Mouse (Mus musculus) kidney, embryonic 15.5 days (tissue): ENCODE results near the gene Galt. TPM values are rescaled to one million over a fixed set of nuclear protein-coding genes. Genes with fewer than 3 reads are reported as not detected.

Experiments
- ATAC-seq: fragments of 200-750 bp; cut with Nextera tagmentation; replicated peaks from 2 replicates; pipeline ENCODE4 v1.8.0; 2017; ENCODE audit warnings: moderate TSS enrichment; ENCODE audit not compliant: low FRiP score
- H3K27ac ChIP-seq: fragments of 300-500 bp; sonication (generic); 2 replicates; pipeline ENCODE4 v1.5.1; 2015; ENCODE audit warnings: mild to moderate bottlenecking, inconsistent platforms
- H3K27me3 ChIP-seq: fragments of 300-500 bp; sonication (generic); 2 replicates; pipeline ENCODE4 v1.6.1; 2015; ENCODE audit warnings: inconsistent platforms
- H3K36me3 ChIP-seq: fragments of 300-500 bp; sonication (generic); 2 replicates; pipeline ENCODE4 v1.6.1; 2015; ENCODE audit warnings: inconsistent platforms
- H3K4me1 ChIP-seq: fragments of 300-500 bp; sonication (generic); 2 replicates; pipeline ENCODE4 v1.6.1; 2015; ENCODE audit warnings: inconsistent platforms
- H3K4me2 ChIP-seq: fragments of 300-500 bp; sonication (generic); 2 replicates; pipeline ENCODE4 v1.6.1; 2015; ENCODE audit warnings: moderate library complexity, mild to moderate bottlenecking, inconsistent platforms
- H3K4me3 ChIP-seq: fragments of 300-500 bp; sonication (generic); replicated peaks from 2 replicates; pipeline ENCODE4 v1.5.1; 2015; ENCODE audit warnings: mild to moderate bottlenecking, inconsistent platforms
- H3K9ac ChIP-seq: fragments of 300-500 bp; sonication (generic); 2 replicates; pipeline ENCODE4 v1.6.1; 2015; ENCODE audit warnings: mild to moderate bottlenecking, inconsistent platforms
- H3K9me3 ChIP-seq: fragments of 300-500 bp; sonication (generic); replicated peaks from 2 replicates; pipeline ENCODE4 v1.6.1; 2016; ENCODE audit warnings: inconsistent platforms
- WGBS: fragments of 180-500 bp; shearing (Covaris S2); methylation state at CpG from one replicate; pipeline ENCODE4 v1.1.7; 2015; ENCODE audit warnings: mixed read lengths; 5-methylcytosine and 5-hydroxymethylcytosine counted together
- polyA plus RNA-seq: library from polyadenylated mRNA; unstranded; fragments of >200 nt; fragmentation: Nextera tagmentation; extraction: Ambion mirVana; gene quantifications from 2 replicates; pipeline ENCODE4 v1.2.1, GENCODE M21; 2015

The Galt gene
- polyA plus RNA-seq, 1 experiment from 2014 or later: 52.5 TPM

DNA sequence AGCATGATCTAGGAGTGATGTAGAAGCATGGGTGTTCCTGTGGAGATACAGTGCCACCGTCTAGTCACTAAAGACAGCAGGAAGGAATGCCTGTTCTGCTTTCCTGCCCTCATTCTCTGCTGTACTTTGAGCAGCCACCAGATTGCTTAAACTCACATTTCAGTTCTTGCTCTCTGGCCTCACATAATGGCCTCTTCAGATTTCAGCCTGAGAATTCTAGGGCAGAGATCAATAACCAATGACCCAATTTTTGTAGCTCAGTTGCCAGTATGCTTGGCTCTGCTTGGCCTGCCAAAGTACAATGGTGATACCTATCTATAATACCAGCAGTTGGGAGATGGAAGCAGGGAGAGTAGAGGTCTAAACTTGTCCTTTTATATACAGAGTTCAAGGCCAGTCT, 10.0 kb upstream of the Galt start:
- peaks cover 16% of the 10 kb centered on the region for H3K36me3 ChIP-seq
- H3K4me2 ChIP-seq: no peak overlapping the region
- peaks cover 16% of the 10 kb centered on the region for H3K9me3 ChIP-seq
- peaks cover 13% of the 10 kb centered on the region for H3K4me1 ChIP-seq
- H3K9ac ChIP-seq: no peak overlapping the region
- H3K27me3 ChIP-seq: no peaks in the 10 kb centered on the region
- 92% methylated on average over 1 of the region's 1 CpGs for WGBS
- no peak for ATAC-seq
- H3K27ac ChIP-seq: no peak overlapping the region
- no peak overlapping the region for H3K4me3 ChIP-seq

DNA sequence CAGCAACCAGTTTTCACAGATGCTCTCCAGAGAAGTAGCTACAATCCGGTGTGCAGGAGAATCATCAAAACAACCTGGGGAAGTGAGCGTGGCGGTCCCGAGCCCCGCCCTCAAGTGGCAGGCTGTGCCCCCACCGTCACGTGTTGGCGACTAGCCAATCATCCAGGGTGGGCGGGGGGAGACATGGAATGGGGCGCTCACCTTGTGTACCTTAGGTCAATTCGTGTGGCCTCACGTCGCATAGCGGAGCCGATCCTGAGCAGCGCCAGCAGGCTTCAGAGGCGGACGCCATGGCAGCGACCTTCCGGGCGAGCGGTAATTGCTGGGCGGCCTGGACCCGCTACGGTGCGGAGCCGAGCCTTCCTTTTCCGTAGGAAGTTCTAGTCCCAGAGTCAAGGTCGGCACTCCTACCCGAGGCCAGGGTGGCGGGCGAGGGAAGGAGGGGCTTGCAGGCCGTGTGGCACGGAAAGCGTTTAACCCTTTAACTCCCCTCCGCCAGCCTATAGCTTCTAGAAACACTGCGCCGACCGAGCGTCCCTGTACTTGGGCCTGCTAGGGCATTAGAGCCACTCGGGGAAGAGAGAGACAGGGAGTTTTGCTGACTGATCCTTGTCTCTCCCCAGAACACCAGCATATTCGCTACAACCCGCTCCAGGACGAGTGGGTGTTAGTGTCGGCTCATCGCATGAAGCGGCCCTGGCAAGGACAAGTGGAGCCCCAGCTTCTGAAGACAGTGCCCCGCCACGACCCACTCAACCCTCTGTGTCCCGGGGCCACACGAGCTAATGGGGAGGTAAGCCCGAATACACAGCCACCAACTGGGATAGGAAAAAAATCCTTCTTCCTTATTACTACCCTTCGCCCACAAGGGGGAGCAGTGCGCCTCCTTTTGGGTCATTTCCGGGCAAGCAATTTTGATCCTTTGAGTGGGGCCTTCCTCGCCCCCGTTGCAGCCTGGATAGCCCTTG, 594 bp downstream of the Galt start, which contains the start of gene Sigmar1:
Gene Sigmar1, minus strand, starts transcription at position 820 of the 968 bp plus-strand sequence.
- Histone ChIP-seq H3K9me3 (no peaks in the 10 kb centered on the region), H3K9ac (peak within 1 kb of the TSS; percentile 74), H3K4me3 (peak within 1 kb of the TSS; percentile 69), H3K27ac (peak within 1 kb of the TSS; percentile 95), H3K36me3 (peaks cover 23% of the 10 kb centered on the region), H3K4me1 (peaks cover 44% of the 10 kb centered on the region), H3K4me2 (peak within 1 kb of the TSS; percentile 90), H3K27me3 (no peaks in the 10 kb centered on the region)
- peak; percentile 69 for ATAC-seq
- under 1% methylated on average over 57 of the region's 57 CpGs for WGBS

DNA sequence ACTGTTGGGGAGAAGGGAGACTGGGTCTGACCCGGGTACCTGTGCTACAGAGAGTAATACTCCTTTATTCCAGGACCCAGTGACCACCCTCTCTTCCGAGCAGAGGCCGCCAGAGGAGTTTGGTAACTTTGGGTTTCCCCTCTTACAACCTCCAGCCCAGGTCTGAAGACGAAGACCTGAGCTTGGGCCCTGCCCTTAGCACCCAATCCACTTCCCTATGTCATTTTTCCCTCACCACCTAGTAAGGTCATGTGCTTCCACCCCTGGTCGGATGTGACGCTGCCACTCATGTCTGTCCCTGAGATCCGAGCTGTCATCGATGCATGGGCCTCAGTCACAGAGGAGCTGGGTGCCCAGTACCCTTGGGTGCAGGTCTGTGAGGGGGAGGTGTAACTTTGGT, 1.4 kb downstream of the Galt start:
- H3K27ac ChIP-seq: peak overlapping the region; percentile 95
- H3K36me3 ChIP-seq: peaks cover 23% of the 10 kb centered on the region
- peaks cover 52% of the 10 kb centered on the region for H3K4me1 ChIP-seq
- no peaks in the 10 kb centered on the region for H3K9me3 ChIP-seq
- H3K4me2 ChIP-seq: peak overlapping the region; percentile 90
- no peak for ATAC-seq
- peak overlapping the region; percentile 69 for H3K4me3 ChIP-seq
- 77% methylated on average over 8 of the region's 8 CpGs for WGBS
- no peaks in the 10 kb centered on the region for H3K27me3 ChIP-seq
- H3K9ac ChIP-seq: peak overlapping the region; percentile 74; the same call in 1 of the 2 replicates

DNA sequence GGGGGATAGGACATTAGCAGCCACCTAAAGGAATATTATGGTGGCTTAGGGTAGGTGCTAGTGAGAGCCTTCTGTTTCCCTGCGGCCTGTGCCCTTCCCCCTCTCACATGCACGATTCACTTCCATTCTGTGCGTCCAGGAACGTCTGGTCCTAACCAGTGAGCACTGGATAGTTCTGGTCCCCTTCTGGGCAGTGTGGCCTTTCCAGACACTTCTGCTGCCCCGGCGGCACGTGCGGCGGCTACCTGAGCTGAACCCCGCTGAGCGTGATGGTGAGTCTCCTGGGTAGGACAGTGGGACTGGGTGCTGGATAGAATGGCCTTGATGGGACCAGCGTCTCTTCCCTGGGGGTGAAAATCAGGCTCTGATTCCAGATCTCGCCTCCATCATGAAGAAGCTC, 2.3 kb downstream of the Galt start:
- H3K9me3 ChIP-seq: no peaks in the 10 kb centered on the region
- H3K9ac ChIP-seq: no peak overlapping the region
- no peak overlapping the region for H3K4me2 ChIP-seq
- WGBS: 93% methylated on average over 13 of the region's 13 CpGs
- no peak for ATAC-seq
- no peak overlapping the region for H3K27ac ChIP-seq
- peaks cover 61% of the 10 kb centered on the region for H3K4me1 ChIP-seq
- H3K27me3 ChIP-seq: no peaks in the 10 kb centered on the region
- peaks cover 23% of the 10 kb centered on the region for H3K36me3 ChIP-seq
- H3K4me3 ChIP-seq: no peak overlapping the region

DNA sequence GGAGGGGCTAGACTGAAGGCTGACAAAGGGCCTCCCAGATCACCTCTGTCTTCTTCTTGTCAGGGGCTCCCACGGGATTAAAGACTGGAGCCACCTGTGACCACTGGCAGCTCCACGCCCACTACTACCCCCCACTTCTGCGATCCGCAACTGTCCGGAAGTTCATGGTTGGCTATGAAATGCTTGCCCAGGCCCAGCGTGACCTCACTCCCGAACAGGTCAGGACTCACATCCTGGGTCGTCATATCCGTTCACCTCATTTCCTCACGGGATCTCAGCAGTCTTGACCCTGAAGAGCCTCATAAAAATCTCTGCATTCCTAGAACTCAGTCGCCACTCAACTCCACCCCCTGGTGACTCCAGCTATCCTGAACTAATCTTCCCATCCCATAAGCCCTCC, 3.0 kb downstream of the Galt start:
- no peak for ATAC-seq
- no peak overlapping the region for H3K9ac ChIP-seq
- H3K9me3 ChIP-seq: no peaks in the 10 kb centered on the region
- H3K4me3 ChIP-seq: no peak overlapping the region
- peaks cover 68% of the 10 kb centered on the region for H3K4me1 ChIP-seq
- no peaks in the 10 kb centered on the region for H3K27me3 ChIP-seq
- H3K36me3 ChIP-seq: peaks cover 23% of the 10 kb centered on the region
- H3K27ac ChIP-seq: no peak overlapping the region
- no peak overlapping the region for H3K4me2 ChIP-seq
- WGBS: 44% methylated on average over 11 of the region's 11 CpGs

DNA sequence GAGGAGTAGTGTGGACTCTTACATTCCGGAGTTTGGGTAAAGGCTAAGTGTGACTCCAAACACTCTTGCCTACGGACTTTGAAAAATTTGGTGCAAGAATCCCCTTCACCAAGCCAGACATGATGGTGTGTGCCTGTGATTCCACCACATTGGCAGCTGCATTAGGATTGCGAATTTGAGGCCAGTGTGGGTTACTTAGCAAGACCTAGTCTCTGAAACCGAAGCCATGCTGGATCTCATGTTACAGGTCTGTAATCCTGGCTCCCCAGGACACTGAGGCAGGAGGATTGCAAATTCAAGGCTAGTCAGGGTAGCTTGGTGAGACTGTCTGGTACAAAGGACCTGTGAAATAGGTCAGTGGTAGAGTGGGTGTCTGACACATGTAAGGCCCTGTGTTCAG, 3.7 kb downstream of the Galt start:
- H3K4me1 ChIP-seq: peaks cover 71% of the 10 kb centered on the region
- no peak overlapping the region for H3K9ac ChIP-seq
- H3K9me3 ChIP-seq: no peaks in the 10 kb centered on the region
- no peak for ATAC-seq
- H3K27me3 ChIP-seq: no peaks in the 10 kb centered on the region
- H3K36me3 ChIP-seq: peaks cover 23% of the 10 kb centered on the region
- no peak overlapping the region for H3K4me3 ChIP-seq
- WGBS: 89% methylated on average over 4 of the region's 4 CpGs
- H3K4me2 ChIP-seq: no peak overlapping the region
- H3K27ac ChIP-seq: peak overlapping the region; percentile 89; the same call in 1 of the 2 replicates

DNA sequence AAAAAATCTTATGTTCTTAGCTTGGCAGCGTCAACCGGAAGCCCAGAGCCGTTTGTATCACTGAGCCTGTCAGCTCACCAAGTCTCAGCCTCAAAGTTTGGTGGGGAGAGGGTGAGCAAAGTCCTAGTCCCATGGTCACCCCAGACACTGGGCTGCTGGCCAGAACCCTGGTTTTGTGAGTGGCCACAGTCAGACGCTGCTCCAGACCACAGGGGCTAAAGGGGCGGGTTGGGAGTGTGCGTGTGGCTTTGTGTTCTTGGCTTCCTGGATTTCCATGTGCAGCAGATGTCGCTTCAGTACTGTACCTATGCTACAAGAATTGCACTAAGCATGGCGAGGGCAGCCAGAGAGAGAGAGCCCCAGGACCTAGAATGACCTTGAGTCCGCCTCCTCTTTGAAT, 4.2 kb downstream of the Galt start:
- H3K9ac ChIP-seq: no peak overlapping the region
- 78% methylated on average over 9 of the region's 9 CpGs for WGBS
- no peaks in the 10 kb centered on the region for H3K9me3 ChIP-seq
- no peak overlapping the region for H3K4me3 ChIP-seq
- no peaks in the 10 kb centered on the region for H3K27me3 ChIP-seq
- H3K4me1 ChIP-seq: peaks cover 71% of the 10 kb centered on the region
- peak overlapping the region; percentile 89 for H3K27ac ChIP-seq
- H3K36me3 ChIP-seq: peaks cover 23% of the 10 kb centered on the region
- H3K4me2 ChIP-seq: no peak overlapping the region
- ATAC-seq: no peak

DNA sequence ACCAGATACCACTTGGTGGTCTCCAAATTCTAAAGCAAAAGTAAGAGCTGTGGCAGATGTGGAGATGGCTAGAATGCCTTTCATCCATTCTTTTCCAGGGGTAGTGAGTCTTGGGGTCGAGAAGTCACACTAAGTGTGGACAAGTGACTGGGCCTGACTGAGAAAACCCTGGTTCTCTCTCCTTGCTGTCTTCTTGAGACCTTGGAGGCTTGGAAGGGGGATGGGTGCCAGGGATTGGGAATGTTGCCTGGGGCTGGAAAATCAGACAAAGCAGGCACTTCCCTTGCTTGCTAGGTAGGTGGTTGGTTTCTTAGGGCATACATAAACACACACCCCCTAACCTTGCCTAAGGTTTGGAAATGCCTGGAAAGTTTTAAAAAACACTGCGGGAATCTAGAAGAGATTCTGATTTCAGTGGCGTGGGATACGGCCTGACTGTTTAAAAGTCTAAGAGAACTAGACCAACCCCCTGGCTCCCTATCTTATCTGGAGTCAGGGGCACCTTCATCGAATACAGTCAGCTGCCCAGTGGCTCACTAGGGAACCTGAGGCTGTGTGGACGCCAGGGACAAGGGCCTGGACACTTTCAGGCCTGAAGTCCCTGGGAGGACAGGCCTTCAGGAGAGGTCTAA, 4.7 kb downstream of the Galt start:
- peak overlapping the region; percentile 46 for H3K4me3 ChIP-seq
- no peaks in the 10 kb centered on the region for H3K27me3 ChIP-seq
- peaks cover 23% of the 10 kb centered on the region for H3K36me3 ChIP-seq
- ATAC-seq: no peak
- 40% methylated on average over 6 of the region's 6 CpGs for WGBS
- H3K4me2 ChIP-seq: peak overlapping the region; percentile 69
- H3K27ac ChIP-seq: peak overlapping the region; percentile 89
- H3K9ac ChIP-seq: 0 out of 2 replicates have a peak overlapping the region, but pooled peaks have one; percentile 35
- peaks cover 67% of the 10 kb centered on the region for H3K4me1 ChIP-seq
- H3K9me3 ChIP-seq: no peaks in the 10 kb centered on the region

DNA sequence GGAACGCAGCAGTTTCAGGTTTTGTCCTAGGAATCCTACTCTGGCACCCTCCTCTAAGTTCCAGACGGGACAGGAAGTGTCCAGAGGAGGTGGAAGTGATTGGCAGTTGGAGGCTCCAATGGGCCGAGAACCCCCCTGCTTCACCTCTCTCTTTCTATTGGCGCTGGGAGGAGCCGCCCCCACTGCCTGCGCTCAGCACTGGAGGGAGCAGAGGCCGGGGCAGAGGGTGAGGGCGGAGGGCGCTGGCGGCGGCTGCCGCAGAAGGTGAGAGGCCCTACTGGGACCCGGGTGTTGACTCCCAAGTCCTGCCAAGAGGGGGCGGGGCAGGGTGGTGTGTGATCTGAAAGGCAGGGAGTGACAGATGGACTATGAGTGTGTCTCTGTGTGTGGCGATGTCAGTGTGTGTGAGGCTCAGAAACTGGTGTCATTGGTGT, 5.3 kb downstream of the Galt start:
- Histone ChIP-seq H3K4me2 (peak overlapping the region; percentile 69), H3K4me1 (peaks cover 66% of the 10 kb centered on the region), H3K9ac (peak overlapping the region; percentile 61), H3K9me3 (no peaks in the 10 kb centered on the region), H3K36me3 (peaks cover 23% of the 10 kb centered on the region), H3K27ac (peak overlapping the region; percentile 89), H3K27me3 (no peaks in the 10 kb centered on the region), H3K4me3 (peak overlapping the region; percentile 46)
- ATAC-seq: peak; percentile 92
- WGBS: under 1% methylated on average over 15 of the region's 15 CpGs

DNA sequence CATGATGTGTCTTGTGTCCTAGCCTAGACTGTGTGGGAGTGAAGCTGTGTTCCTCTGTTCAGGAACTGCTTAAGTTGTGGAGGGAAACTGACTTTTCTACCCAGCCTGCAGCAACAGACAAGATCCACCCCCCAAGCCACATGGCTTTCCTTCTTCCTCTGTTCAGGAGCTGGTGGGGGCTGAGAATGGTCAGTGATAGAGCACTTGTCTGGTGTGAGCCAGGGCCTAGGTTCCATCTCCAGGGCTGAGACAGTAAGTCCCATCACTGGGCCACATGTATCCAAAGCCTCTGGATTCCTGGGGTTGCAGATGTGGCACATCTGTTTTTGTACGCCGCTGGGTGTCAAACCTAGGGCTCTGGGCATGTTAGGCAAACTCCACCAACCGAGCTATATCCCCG, 5.9 kb downstream of the Galt start:
- H3K9ac ChIP-seq: peak overlapping the region; percentile 61
- WGBS: 71% methylated on average over 4 of the region's 4 CpGs
- H3K4me1 ChIP-seq: peaks cover 66% of the 10 kb centered on the region
- H3K36me3 ChIP-seq: peaks cover 28% of the 10 kb centered on the region
- H3K9me3 ChIP-seq: no peaks in the 10 kb centered on the region
- peak; percentile 9; the same call in 1 of the 2 replicates for ATAC-seq
- peak overlapping the region; percentile 89 for H3K27ac ChIP-seq
- no peaks in the 10 kb centered on the region for H3K27me3 ChIP-seq
- peak overlapping the region; percentile 69 for H3K4me2 ChIP-seq
- H3K4me3 ChIP-seq: peak overlapping the region; percentile 46

DNA sequence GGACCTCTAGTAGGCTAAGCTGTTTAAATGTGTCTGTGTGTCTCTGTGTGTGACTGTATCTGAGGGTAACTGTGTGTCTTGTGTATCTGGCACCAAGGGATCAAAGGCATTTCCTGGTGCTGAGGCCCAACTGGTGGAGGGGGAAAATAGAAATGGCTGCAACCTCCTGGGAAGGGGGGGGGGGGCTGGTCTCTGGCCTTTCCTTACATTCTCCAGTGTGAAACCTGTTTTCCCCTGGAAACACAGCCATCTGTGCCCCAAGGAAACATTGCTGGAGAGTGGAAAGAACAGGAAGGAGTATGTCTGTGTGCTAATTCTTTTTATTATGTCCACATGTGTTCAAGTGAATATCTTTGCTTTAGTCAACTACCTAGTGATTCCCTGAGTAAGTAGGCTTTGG, 6.7 kb downstream of the Galt start:
- Histone ChIP-seq H3K4me1 (peaks cover 59% of the 10 kb centered on the region), H3K4me3 (peak overlapping the region; percentile 46), H3K27me3 (no peaks in the 10 kb centered on the region), H3K9ac (0 out of 2 replicates have a peak overlapping the region, but pooled peaks have one; percentile 11), H3K36me3 (peaks cover 30% of the 10 kb centered on the region), H3K27ac (peak overlapping the region; percentile 89), H3K9me3 (no peaks in the 10 kb centered on the region), H3K4me2 (peak overlapping the region; percentile 69)
- ATAC-seq: no peak
